Mouse (Mus musculus): ENCODE measurements around the gene Ybey.

Gene Ybey

GRCm38 (mm10) chr10:76468203-76469162 is at the start of gene Ybey, which contains the start of gene Mcm3ap:
Gene Ybey, minus strand, starts transcription at chr10:76469114.
Gene Mcm3ap, plus strand, starts transcription at chr10:76468927.
- DNase-seq (ENCODE audit: low spot score in 2 of 2): peak; percentile 60 to 88

- DNase-seq (ENCODE audit: low spot score in 2 of 2): peak in 1 of 2 experiments; percentile 20
These were observed 44.2 kb upstream of the Ybey start for GRCm38 (mm10) chr10:76512965-76513583.

GRCm38 (mm10) chr10:76505865-76506264 is 37.0 kb upstream of the Ybey start:
- no peak for DNase-seq (ENCODE audit: low spot score in 2 of 2)

GRCm38 (mm10) chr10:76504271-76504943 is 35.5 kb upstream of the Ybey start:
- DNase-seq (ENCODE audit: low spot score in 2 of 2): no peak

- DNase-seq (ENCODE audit: low spot score in 2 of 2): no peak
These were observed 28.6 kb upstream of the Ybey start for GRCm38 (mm10) chr10:76497522-76497921.

GRCm38 (mm10) chr10:76496366-76496765 is 27.5 kb upstream of the Ybey start:
- DNase-seq (ENCODE audit: low spot score in 2 of 2): peak in 1 of 2 experiments; percentile 31

- no peak for DNase-seq (ENCODE audit: low spot score in 2 of 2)
These were observed 26.6 kb upstream of the Ybey start for GRCm38 (mm10) chr10:76495501-76495900.

- DNase-seq (ENCODE audit: low spot score in 2 of 2): no peak
These were observed 24.6 kb upstream of the Ybey start for GRCm38 (mm10) chr10:76493527-76493926.

GRCm38 (mm10) chr10:76489205-76489604 is 20.3 kb upstream of the Ybey start:
- no peak for DNase-seq (ENCODE audit: low spot score in 2 of 2)

GRCm38 (mm10) chr10:76488265-76488664 is 19.4 kb upstream of the Ybey start:
- DNase-seq (ENCODE audit: low spot score in 2 of 2): no peak

- DNase-seq (ENCODE audit: low spot score in 2 of 2): no peak
These were observed 17.4 kb upstream of the Ybey start for GRCm38 (mm10) chr10:76486302-76486701.

GRCm38 (mm10) chr10:76481480-76481879 is 12.6 kb upstream of the Ybey start:
- no peak for DNase-seq (ENCODE audit: low spot score in 2 of 2)

- no peak for DNase-seq (ENCODE audit: low spot score in 2 of 2)
These were observed 11.9 kb upstream of the Ybey start for GRCm38 (mm10) chr10:76480851-76481250.

- no peak for DNase-seq (ENCODE audit: low spot score in 2 of 2)
These were observed 4.8 kb upstream of the Ybey start for GRCm38 (mm10) chr10:76473759-76474158.

- no peak for DNase-seq (ENCODE audit: low spot score in 2 of 2)
These were observed 6.2 kb downstream of the Ybey start for GRCm38 (mm10) chr10:76462721-76463120.

GRCm38 (mm10) chr10:76462312-76462711 is 6.6 kb downstream of the Ybey start:
- peak in 1 of 2 experiments; percentile 27 for DNase-seq (ENCODE audit: low spot score in 2 of 2)

GRCm38 (mm10) chr10:76461255-76461654 is 7.7 kb downstream of the Ybey start:
- DNase-seq (ENCODE audit: low spot score in 2 of 2): no peak

GRCm38 (mm10) chr10:76455289-76455688 is 13.6 kb downstream of the Ybey start:
- peak in 1 of 2 experiments; percentile 56 for DNase-seq (ENCODE audit: low spot score in 2 of 2)

- no peak for DNase-seq (ENCODE audit: low spot score in 2 of 2)
These were observed 20.1 kb downstream of the Ybey start, which contains the start of gene 2610028H24Rik for GRCm38 (mm10) chr10:76448851-76449250. Gene 2610028H24Rik, plus strand, starts transcription at chr10:76449081.

- DNase-seq (ENCODE audit: low spot score in 2 of 2): no peak
These were observed 21.3 kb downstream of the Ybey start for GRCm38 (mm10) chr10:76447406-76448229.

GRCm38 (mm10) chr10:76445996-76446681 is 22.8 kb downstream of the Ybey start:
- DNase-seq (ENCODE audit: low spot score in 2 of 2): no peak

Data from left cerebral cortex, adult 9 months (tissue).